Mouse (Mus musculus) stomach, postnatal 0 days (tissue): ENCODE measurements around the gene Slc6a20a.

Experiments used
- CTCF ChIP-seq: IDR thresholded peaks from 2 replicates; pipeline ENCODE4 v1.5.1; 2016; ENCODE audit warnings: antibody characterized with exemption, low read depth, mild to moderate bottlenecking, moderate library complexity
- EP300 ChIP-seq: optimal IDR thresholded peaks from 2 replicates; pipeline ENCODE3; 2016; ENCODE audit warnings: antibody characterized with exemption

- TF ChIP-seq CTCF, result no peak
- TF ChIP-seq EP300, result no peak
These were observed 58.2 kb downstream of the Slc6a20a start for GRCm38 (mm10) chr9:123620311-123621098.
